Mouse (Mus musculus): ENCODE data around the gene Rfx5. TPM values are rescaled to one million over a fixed set of nuclear protein-coding genes. Genes with fewer than 3 reads are reported as not detected.
"Not testable (repeated sequence)": the region's sequence is repeated elsewhere in the genome, so short reads cannot be mapped to it uniquely, and the experiment has no call there.

Rfx5 gene
- polyA plus RNA-seq, 1 experiment from 2014 or later, result 1.2 TPM

DNA sequence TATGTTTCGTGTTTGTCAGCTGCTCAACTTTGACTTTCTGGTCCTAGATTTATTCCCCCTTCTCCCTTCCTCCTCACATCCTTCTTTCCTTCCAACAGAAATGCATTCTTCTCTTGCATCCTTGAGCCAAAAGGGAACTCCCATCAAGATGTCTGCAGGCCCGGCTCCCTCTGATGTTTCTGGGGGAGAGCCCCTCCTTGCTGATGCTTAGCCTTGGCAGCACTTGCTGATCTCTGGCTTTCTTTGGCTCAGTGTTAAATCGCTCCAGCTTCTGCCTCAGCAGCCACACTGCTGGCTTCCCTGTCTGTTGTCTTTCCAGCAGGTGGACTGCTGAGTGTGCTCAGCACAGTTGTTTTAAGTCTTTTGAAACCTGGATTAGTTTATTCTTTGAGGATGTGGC is 32.8 kb upstream of the Rfx5 start:
- no peaks in the 10 kb centered on the region for H3K27me3 ChIP-seq (ENCODE audit: control insufficient read depth, insufficient read depth, low read depth, low read length)
- H3K9me3 ChIP-seq (replicated peaks; ENCODE audit: control insufficient read depth, low read length), result no peaks in the 10 kb centered on the region
- no peak overlapping the region for H3K4me3 ChIP-seq (ENCODE audit: low read depth, low read length)
- no peak for ATAC-seq (ENCODE audit: low read depth)
- no peak overlapping the region for H3K4me2 ChIP-seq (ENCODE audit: low read depth, low read length)
- H3K9ac ChIP-seq (ENCODE audit: low read depth, low read length), result no peak overlapping the region
- 45% methylated on average over 3 of the region's 3 CpGs for WGBS (ENCODE audit: insufficient replicate concordance)
- no peaks in the 10 kb centered on the region for H3K36me3 ChIP-seq (ENCODE audit: control insufficient read depth, insufficient read depth)
- peaks cover 33% of the 10 kb centered on the region for H3K4me1 ChIP-seq (ENCODE audit: control insufficient read depth, low read depth, low read length)
- no peak overlapping the region for H3K27ac ChIP-seq (ENCODE audit: low read length)

DNA sequence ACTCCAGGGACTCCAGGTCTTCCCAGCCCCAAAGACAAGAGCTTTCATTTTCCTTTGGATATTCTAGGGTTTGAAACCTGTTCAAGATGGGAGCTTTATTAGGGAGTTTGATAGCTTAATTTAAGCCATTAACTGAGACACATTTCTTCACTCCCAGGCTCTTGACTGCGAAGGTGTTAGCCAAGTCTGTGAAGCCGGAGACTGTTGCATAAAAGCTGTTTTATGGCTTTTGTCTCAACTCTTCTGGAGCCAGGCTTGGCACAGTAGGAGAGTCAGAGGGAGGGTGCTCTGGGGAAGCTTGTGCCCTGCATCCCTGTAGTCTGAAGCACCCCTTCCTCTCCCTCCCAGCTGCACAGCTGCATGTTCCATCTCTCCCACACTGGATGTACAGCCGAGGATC is 31.5 kb upstream of the Rfx5 start:
- H3K4me3 ChIP-seq (ENCODE audit: low read depth, low read length), result no peak overlapping the region
- no peaks in the 10 kb centered on the region for H3K36me3 ChIP-seq (ENCODE audit: control insufficient read depth, insufficient read depth)
- H3K27me3 ChIP-seq (ENCODE audit: control insufficient read depth, insufficient read depth, low read depth, low read length), result no peaks in the 10 kb centered on the region
- 54% methylated on average over 3 of the region's 3 CpGs for WGBS (ENCODE audit: insufficient replicate concordance)
- H3K27ac ChIP-seq (ENCODE audit: low read length), result no peak overlapping the region
- no peak overlapping the region for H3K4me2 ChIP-seq (ENCODE audit: low read depth, low read length)
- H3K9me3 ChIP-seq (replicated peaks; ENCODE audit: control insufficient read depth, low read length), result no peaks in the 10 kb centered on the region
- H3K4me1 ChIP-seq (ENCODE audit: control insufficient read depth, low read depth, low read length), result peaks cover 39% of the 10 kb centered on the region
- no peak for ATAC-seq (ENCODE audit: low read depth)
- H3K9ac ChIP-seq (ENCODE audit: low read depth, low read length), result no peak overlapping the region

DNA sequence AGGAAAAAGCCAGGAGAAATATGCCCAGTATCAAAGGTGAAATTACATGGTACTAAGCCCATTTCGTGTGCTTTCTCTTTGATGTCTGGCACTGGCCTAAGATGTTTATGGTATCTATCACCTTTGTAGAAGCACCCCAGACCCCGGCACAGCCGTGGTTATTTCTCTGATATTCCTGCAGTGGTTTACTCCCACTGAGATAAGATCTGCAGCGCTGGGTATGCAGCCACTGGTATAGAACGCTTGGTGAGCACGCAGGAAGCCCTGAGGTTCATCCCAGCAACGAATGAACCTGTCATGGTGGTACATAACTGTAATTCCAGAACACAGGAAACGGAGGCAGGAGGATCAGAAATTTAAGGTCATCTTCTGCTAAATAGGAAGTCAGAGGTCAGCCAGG is 29.2 kb upstream of the Rfx5 start:
- no peak overlapping the region for H3K4me2 ChIP-seq (ENCODE audit: low read depth, low read length)
- WGBS (ENCODE audit: insufficient replicate concordance), result 22% methylated on average over 8 of the region's 8 CpGs
- H3K36me3 ChIP-seq (ENCODE audit: control insufficient read depth, insufficient read depth), result no peaks in the 10 kb centered on the region
- no peaks in the 10 kb centered on the region for H3K27me3 ChIP-seq (ENCODE audit: control insufficient read depth, insufficient read depth, low read depth, low read length)
- no peaks in the 10 kb centered on the region for H3K9me3 ChIP-seq (replicated peaks; ENCODE audit: control insufficient read depth, low read length)
- no peak overlapping the region for H3K9ac ChIP-seq (ENCODE audit: low read depth, low read length)
- H3K4me1 ChIP-seq (ENCODE audit: control insufficient read depth, low read depth, low read length), result peaks cover 22% of the 10 kb centered on the region
- no peak for ATAC-seq (ENCODE audit: low read depth)
- H3K4me3 ChIP-seq (ENCODE audit: low read depth, low read length), result no peak overlapping the region
- H3K27ac ChIP-seq (ENCODE audit: low read length), result no peak overlapping the region

DNA sequence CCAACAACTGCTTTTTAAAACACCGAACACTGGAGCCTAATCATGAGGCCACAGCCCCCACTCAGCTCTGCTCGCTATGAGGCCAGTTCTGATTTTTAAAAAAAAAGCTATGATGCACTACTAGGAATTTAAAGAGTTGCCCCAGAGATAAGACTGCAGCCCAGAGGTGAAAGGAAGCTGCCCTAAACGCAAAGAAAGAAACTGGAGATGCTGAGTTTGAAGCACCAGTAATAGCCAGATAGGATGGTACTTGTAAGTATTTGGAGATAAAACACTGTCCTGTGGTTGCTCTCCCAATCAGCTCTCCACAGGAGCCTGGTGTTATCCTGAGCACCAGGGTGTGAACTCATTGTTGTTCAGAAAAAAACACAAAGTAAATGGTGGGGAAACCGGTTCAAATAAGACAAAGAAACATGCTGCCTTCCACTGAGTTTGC is 27.6 kb upstream of the Rfx5 start:
- not testable (repeated sequence) for H3K9ac ChIP-seq (ENCODE audit: low read depth, low read length); H3K27me3 ChIP-seq (ENCODE audit: control insufficient read depth, insufficient read depth, low read depth, low read length); H3K9me3 ChIP-seq (replicated peaks; ENCODE audit: control insufficient read depth, low read length); H3K4me2 ChIP-seq (ENCODE audit: low read depth, low read length); H3K36me3 ChIP-seq (ENCODE audit: control insufficient read depth, insufficient read depth); H3K4me3 ChIP-seq (ENCODE audit: low read depth, low read length)
- 16% methylated on average over 4 of the region's 4 CpGs for WGBS (ENCODE audit: insufficient replicate concordance)
- ATAC-seq (ENCODE audit: low read depth), result peak; percentile 92
- Histone ChIP-seq H3K4me1 (ENCODE audit: control insufficient read depth, low read depth, low read length) (peaks cover 26% of the 10 kb centered on the region), H3K27ac (ENCODE audit: low read length) (peak overlapping the region; percentile 60)

DNA sequence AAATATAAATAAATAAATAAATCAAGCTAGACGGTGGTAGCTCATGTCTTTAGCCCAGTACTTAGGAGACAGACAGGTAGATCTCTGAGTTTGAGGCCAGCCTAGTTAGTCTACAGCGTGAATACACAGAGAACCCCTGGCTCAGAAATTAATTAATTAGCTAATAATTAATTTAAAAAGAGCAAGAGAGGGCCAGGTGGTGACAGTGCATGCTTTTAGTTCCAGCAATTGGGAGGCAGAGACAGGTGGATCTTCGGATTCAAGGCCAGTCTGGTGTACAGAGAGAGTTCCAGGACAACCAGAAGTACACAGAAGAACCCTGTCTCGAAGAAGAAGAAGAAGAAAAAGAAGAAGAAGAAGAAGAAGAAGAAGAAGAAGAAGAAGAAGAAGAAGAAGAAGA is 24.9 kb upstream of the Rfx5 start:
- H3K27me3 ChIP-seq (ENCODE audit: control insufficient read depth, insufficient read depth, low read depth, low read length), result not testable (repeated sequence)
- peaks cover 40% of the 10 kb centered on the region for H3K4me1 ChIP-seq (ENCODE audit: control insufficient read depth, low read depth, low read length)

DNA sequence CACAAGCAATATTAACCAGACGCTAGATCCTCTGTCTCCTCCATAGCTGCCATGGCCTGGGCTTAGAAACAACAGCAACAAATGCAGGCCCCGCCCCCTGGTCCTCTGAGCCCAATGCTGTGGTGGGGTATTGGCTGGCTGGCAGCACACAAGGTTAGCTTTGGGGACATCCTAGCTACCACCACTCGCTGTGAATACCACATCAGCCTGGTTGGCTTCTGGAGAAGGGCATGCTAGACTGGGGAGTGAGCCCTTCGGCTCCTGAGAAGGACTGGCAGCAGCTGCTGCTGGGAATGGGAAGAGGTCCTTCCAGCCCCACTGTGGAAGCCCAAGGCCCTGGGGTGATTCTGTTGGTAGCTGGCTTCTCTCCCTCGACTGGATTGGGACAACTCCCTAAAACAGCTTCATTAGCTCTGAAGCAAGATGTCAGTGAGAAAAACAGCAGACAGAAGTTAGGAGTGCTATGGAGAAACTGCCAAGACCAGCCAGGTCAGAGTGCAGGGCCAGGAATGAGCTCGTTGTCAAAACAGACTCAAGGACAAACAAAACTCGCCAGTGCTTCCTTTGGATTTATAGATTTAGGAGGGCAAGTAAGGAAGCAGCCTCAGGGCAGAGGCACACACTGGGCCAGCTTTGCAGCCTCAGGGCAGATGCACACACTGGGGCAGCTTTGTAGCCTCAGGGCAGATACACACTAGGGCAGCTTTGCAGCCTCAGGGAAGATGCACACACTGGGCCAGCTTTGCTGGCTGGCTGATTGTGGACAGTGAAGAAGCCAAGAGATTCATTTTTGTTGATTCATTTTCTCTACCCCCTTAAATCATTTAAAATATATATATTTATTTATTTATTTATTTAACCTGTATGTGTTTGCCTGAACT is 23.2 kb upstream of the Rfx5 start:
- not testable (repeated sequence) for H3K27me3 ChIP-seq (ENCODE audit: control insufficient read depth, insufficient read depth, low read depth, low read length); H3K9ac ChIP-seq (ENCODE audit: low read depth, low read length); H3K9me3 ChIP-seq (replicated peaks; ENCODE audit: control insufficient read depth, low read length); H3K4me3 ChIP-seq (ENCODE audit: low read depth, low read length); H3K36me3 ChIP-seq (ENCODE audit: control insufficient read depth, insufficient read depth); ATAC-seq (ENCODE audit: low read depth); H3K4me2 ChIP-seq (ENCODE audit: low read depth, low read length)
- H3K4me1 ChIP-seq (ENCODE audit: control insufficient read depth, low read depth, low read length), result peaks cover 41% of the 10 kb centered on the region
- 63% methylated on average over 7 of the region's 7 CpGs for WGBS (ENCODE audit: insufficient replicate concordance)
- peak overlapping the region; percentile 44; the same call in 1 of the 2 replicates for H3K27ac ChIP-seq (ENCODE audit: low read length)

More for the DNA sequence above, 24.9 kb upstream of the Rfx5 start:
- not testable (repeated sequence) for H3K4me3 ChIP-seq (ENCODE audit: low read depth, low read length); ATAC-seq (ENCODE audit: low read depth); H3K9me3 ChIP-seq (replicated peaks; ENCODE audit: control insufficient read depth, low read length); H3K36me3 ChIP-seq (ENCODE audit: control insufficient read depth, insufficient read depth); H3K4me2 ChIP-seq (ENCODE audit: low read depth, low read length); H3K27ac ChIP-seq (ENCODE audit: low read length); H3K9ac ChIP-seq (ENCODE audit: low read depth, low read length)
- 72% methylated on average over 4 of the region's 4 CpGs for WGBS (ENCODE audit: insufficient replicate concordance)

DNA sequence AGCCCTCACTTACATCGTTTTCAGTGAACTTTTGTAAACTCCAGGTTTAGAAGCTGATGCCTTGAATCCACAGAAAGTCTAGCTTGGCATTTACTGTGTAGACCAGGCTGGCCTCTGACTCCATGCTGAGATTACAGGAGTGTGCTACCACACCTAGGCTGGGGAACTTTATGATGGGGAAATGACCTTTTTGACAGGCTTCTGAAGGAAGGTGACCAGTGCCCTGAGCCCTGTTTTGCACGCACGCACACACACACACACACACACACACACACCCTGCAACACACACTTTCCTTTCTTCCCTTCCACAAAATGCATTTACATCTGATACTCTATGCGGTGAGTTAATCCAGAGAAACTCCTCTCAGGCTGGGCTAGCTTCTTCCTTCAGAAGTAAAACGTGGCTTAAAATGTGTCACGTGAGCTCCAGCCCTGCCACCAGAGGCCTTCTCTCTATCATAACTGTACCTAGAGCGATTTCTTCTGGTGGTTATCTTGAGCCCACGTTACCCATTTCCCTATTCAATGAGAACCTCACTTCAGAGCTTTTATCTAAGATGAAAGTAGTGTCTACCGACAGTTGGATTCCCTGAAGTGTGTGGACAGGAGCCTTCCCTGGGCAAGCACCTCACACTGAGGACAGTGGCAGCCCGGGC is 22.3 kb upstream of the Rfx5 start:
- not testable (repeated sequence) for H3K36me3 ChIP-seq (ENCODE audit: control insufficient read depth, insufficient read depth); H3K4me3 ChIP-seq (ENCODE audit: low read depth, low read length); H3K9ac ChIP-seq (ENCODE audit: low read depth, low read length); H3K27me3 ChIP-seq (ENCODE audit: control insufficient read depth, insufficient read depth, low read depth, low read length); H3K4me2 ChIP-seq (ENCODE audit: low read depth, low read length); H3K9me3 ChIP-seq (replicated peaks; ENCODE audit: control insufficient read depth, low read length)
- peak; percentile 17 for ATAC-seq (ENCODE audit: low read depth)
- Histone ChIP-seq H3K4me1 (ENCODE audit: control insufficient read depth, low read depth, low read length) (peaks cover 43% of the 10 kb centered on the region), H3K27ac (ENCODE audit: low read length) (peak overlapping the region; percentile 89)
- WGBS (ENCODE audit: insufficient replicate concordance), result 44% methylated on average over 10 of the region's 10 CpGs

DNA sequence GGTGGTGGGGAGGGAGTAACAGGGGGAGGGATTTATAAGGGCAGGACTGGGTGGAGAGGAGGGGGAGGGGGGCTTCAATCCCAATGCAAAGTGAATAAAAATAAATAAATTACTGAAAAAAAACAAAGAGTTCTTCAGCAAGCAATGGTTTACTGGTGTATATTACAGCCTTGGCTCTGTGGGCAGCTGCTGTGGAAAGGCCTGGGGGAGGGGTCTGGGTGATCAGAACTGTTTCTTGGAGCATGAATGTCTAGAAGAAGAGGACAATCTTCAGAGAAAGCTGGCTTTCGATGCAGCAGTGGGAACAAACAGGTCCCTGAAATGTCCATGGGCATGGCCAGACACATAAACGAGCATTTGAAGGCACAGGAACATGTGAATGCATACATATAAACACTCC is 21.6 kb upstream of the Rfx5 start:
- not testable (repeated sequence) for H3K9ac ChIP-seq (ENCODE audit: low read depth, low read length); H3K27me3 ChIP-seq (ENCODE audit: control insufficient read depth, insufficient read depth, low read depth, low read length); H3K9me3 ChIP-seq (replicated peaks; ENCODE audit: control insufficient read depth, low read length); H3K4me3 ChIP-seq (ENCODE audit: low read depth, low read length); ATAC-seq (ENCODE audit: low read depth); H3K36me3 ChIP-seq (ENCODE audit: control insufficient read depth, insufficient read depth)
- peaks cover 38% of the 10 kb centered on the region for H3K4me1 ChIP-seq (ENCODE audit: control insufficient read depth, low read depth, low read length)
- peak overlapping the region; percentile 57 for H3K4me2 ChIP-seq (ENCODE audit: low read depth, low read length)
- peak overlapping the region; percentile 89 for H3K27ac ChIP-seq (ENCODE audit: low read length)
- WGBS (ENCODE audit: insufficient replicate concordance), result 38% methylated on average over 2 of the region's 2 CpGs

Data from liver, embryonic 16.5 days (tissue).